Mouse (Mus musculus): ENCODE data around the gene Ptpre.
"Not testable (repeated sequence)": the region's sequence is repeated elsewhere in the genome, so short reads cannot be mapped to it uniquely, and the experiment has no call there.

The Ptpre gene

GRCm38 (mm10) chr7:135534548-135535189, 2.6 kb upstream of the Ptpre start:
- no peak for DNase-seq (ENCODE audit: low read depth, low spot score)

DNA sequence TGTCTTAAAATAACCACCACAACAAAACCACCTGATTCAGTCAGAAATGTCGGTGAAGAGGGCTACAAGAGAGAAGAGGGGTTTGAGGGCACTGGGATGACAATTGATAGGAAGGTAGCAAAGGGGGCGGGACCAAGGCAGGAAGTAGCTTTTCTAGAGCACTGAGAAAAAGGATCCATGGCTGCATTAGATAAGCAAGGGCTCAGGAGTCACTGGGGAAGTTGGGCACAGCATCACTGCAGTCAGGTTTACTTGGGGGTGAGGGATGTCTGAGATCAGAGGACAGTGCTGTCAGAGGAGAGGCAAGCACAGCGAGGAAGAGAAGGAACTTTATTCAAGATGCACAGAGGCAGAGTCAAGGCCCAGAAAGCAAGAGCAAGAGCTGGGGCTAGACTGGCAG, 1.4 kb upstream of the Ptpre start:
- no peak for DNase-seq (ENCODE audit: low read depth, low spot score)

DNA sequence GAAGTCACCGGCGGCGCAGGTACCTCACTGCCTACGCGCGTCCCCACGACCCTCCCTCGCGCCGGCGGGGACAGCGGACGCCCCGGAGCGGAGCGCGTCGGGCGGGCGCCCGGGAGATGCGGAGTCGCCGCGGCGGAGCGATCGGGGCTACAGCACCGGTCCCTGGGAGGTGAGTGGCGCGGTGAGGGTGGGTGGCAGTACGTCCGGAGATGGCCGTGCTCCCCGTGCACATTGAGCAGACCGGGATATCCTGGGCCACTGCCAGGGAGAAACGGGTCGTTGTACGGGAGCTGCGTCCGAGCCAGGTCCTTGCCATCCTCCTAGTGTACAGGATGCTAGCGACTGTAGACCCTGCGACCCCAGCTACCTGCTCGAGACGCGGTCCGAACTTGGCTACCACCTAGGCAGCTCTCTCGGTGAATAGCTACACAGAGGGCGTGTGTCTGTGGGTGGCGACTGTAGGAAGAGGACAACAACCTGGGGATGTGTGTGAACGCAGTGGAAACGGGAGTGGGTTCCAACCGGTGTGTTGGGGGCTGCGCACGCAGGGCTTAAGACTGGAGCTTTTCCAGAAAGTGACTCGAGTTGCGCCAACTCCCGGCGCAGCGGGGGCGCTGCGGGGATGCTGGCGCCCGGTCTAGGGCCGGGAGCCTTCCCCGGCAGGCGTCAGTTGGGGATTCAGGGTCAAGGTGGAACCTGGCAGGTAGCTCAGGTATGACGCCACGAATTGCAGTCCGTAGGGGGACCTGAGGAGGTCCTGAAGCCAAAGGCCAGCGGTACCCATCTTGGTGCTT, 864 bp downstream of the Ptpre start:
- DNase-seq (ENCODE audit: low read depth, low spot score): peak; percentile 38

- no peak for DNase-seq (ENCODE audit: low read depth, low spot score)
These were observed 2.1 kb downstream of the Ptpre start for GRCm38 (mm10) chr7:135539429-135539828.

DNA sequence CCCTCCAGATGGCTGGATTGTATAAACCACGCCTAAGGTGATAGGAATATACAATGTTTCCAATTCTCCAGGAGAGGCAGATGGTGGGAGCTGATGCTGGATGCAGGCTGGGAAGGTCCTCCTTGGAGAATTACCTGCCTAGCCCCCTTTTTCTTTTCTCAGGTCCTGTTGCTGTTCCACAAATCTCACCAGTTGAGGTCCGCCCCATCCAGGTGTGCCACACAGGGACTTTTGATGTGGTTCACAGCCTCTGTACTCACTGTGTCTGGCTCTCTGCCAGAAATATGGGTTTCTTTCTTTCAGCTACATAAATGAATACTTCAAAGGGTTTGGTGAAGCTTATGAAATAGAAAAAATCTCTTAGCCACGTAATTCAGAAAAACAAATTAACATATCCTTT, 5.0 kb downstream of the Ptpre start:
- DNase-seq (ENCODE audit: low read depth, low spot score): no peak

DNA sequence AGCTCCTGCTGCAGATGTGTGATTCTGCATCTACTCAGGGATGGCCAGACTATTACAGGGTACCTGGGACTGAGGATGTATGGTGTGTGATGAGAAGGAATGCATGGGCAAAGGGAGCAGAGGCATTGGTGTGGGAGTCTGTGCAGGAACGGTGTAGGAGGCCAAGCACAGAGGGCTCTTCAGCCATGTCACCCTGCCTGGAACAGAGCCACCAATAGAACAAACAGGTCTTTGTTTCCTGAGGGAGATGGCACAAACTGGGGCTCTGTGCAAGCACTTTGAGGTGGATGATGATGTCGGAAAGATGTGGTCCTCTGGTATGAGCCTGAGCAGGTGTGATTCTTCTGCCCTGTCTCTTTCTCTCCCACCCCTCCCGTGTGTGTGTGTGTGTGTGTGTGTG, 5.8 kb downstream of the Ptpre start:
- no peak for DNase-seq (ENCODE audit: low read depth, low spot score)

- DNase-seq (ENCODE audit: low read depth, low spot score): no peak
These were observed 7.0 kb downstream of the Ptpre start for GRCm38 (mm10) chr7:135544321-135544720.

GRCm38 (mm10) chr7:135545957-135546356, 8.7 kb downstream of the Ptpre start:
- no peak for DNase-seq (ENCODE audit: low read depth, low spot score)

DNA sequence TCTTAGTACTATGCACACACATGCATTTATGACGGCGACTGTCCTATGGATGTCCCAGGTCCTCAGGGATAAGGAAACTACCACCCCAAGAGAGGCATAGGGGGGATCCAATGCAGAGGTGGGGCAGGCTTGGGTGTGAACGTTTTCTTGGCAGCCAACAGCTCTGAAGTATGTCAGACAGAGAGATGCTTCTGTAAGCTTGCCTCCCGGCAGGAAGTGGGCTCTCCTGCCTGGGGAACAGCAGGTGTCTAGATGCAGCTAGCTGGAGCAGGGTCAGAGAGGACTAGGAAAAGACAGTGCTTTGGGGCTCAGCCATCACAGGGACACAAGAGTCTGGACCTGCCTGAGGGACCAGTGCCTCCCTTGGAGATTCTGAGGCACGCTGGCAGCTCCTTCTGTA, 9.2 kb downstream of the Ptpre start:
- DNase-seq (ENCODE audit: low read depth, low spot score): no peak

GRCm38 (mm10) chr7:135548434-135548833, 11.2 kb downstream of the Ptpre start:
- no peak for DNase-seq (ENCODE audit: low read depth, low spot score)

GRCm38 (mm10) chr7:135551547-135551946, 14.3 kb downstream of the Ptpre start:
- no peak for DNase-seq (ENCODE audit: low read depth, low spot score)

GRCm38 (mm10) chr7:135553550-135553949, 16.3 kb downstream of the Ptpre start:
- peak; percentile 18 for DNase-seq (ENCODE audit: low read depth, low spot score)

DNA sequence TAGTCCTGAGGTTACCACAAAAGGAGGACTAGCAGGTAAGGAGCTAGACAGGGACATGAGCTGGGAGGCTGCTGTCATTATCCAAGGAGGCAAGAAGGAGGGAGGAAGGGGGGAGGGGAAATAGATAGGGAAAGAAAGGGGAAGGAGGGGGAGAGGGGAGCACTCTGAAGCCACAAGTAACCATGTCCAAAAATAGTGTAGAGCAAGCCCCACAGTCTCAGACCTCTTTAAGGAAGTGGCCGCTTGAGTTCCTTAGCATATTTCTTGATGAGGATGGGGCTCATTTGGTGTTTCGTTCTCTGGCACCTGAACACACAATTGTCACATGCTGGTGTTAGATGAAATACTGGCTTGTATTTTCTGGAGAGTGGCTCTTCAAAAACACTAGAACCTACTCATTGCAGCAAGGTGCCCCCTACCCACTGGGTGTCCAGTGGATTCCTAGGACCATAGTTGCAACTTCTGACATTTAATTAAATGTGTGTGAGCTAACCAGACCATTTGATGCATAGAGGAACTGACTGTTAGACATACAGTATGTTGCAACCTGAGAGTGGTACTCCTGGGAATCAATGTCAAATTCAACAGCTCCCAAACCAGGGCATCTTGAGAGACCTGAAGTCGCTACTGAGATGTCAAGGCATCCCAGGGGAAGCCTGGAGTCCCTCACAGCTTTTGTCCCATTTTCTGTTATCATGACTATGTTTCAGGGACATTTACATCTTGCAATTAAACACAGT, 19.6 kb downstream of the Ptpre start:
- DNase-seq (ENCODE audit: low read depth, low spot score): no peak

GRCm38 (mm10) chr7:135560280-135560679, 23.0 kb downstream of the Ptpre start:
- no peak for DNase-seq (ENCODE audit: low read depth, low spot score)

DNA sequence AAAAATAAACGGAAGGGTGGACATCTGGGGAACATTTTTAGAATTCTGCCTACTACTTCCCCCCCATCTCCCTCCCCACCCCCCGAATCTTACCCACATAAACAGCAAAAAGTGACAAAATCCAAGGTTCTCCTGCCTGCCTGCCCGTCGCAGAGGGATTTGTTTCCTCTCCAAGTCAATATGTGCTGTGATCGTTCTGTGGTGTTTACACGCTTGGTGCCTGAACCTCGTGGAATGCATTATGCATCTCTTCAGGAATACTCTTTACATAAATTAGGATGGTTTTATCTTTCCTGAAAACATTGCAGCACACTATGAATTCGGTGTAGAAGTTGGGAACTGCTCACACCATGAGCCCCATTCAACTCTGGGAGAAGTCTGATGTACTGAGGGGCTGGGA, 26.7 kb downstream of the Ptpre start:
- no peak for DNase-seq (ENCODE audit: low read depth, low spot score)

GRCm38 (mm10) chr7:135566013-135566412, 28.7 kb downstream of the Ptpre start:
- DNase-seq (ENCODE audit: low read depth, low spot score): no peak

DNA sequence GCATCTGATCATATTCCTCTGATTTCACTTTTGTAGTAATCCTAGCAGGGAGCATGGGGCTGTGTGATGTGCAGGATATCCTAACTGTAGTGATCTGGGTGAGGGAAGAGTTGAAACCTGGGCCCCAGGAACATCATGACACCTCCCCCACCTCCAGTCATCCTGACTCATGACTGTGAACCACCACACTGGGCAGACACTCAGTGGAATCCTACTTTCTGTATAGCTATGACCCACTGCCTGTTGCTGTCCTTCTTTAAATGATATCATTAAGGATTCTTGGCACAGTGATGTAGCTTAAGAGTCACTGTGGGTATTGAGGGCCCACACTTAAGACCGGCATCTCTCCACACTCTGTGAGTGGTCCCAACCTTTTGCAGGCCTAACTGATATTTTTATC, 30.3 kb downstream of the Ptpre start:
- no peak for DNase-seq (ENCODE audit: low read depth, low spot score)

GRCm38 (mm10) chr7:135568550-135568949, 31.3 kb downstream of the Ptpre start:
- DNase-seq (ENCODE audit: low read depth, low spot score): no peak

DNA sequence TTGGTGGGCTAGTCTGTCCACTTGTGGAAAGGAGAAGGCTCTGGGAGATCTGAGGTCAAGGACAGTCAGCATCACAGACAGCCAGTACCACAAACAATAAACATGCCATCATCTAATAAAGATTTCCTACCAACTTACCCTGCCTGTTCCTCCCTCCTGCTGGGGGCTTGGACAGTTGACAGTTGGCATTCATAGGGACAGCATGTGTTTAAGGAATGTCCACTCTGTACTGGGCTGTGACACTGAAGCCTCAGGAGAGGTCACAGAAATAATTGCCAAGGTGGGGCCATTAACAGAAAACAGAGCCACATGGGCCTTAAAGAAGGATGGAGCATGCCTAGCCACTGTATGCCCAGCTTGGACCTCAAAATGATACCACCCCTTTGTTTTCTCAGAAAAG, 34.1 kb downstream of the Ptpre start:
- no peak for DNase-seq (ENCODE audit: low read depth, low spot score)

GRCm38 (mm10) chr7:135571951-135572559, 34.8 kb downstream of the Ptpre start:
- DNase-seq (ENCODE audit: low read depth, low spot score): no peak

DNA sequence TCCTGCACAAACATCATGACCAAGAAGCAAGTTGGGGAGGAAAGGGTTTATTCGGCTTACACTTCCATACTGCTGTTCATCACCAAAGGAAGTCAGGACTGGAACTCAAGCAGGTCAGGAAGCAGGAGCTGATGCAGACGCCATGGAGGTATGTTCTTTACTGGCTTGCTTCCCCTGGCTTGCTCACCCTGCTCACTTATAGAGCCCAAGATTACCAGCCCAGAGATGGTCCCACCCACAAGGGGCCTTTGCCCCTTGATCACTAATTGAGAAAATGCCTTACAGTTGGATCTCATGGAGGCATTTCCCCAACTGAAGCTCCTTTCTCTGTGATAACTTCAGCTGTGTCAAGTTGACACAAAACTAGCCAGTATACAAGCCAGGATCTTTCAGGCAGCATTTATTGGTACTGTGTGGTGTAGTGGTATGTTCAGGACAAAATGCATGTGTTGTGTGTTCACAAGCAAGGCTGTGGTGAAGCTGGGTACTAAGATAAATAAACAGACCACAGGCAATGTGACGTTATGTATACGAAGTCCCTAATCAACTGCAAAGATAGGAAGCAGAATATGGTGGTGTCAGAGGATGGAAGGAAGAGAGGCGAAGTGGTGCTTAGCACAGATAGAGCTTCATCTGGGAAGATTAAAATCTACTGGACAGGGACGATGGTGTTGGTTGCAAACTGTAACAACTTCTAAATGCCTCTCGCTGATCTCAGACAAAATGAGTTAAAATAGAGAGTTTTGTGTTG, 38.2 kb downstream of the Ptpre start:
- not testable (repeated sequence) for DNase-seq (ENCODE audit: low read depth, low spot score)

All from R1 (cell line).